Mouse (Mus musculus) kidney, postnatal 0 days (tissue): ENCODE measurements at regions not wholly inside any gene's neighbourhood (a gene's known extent, or its start where the extent isn't known, plus 50 kb on each side); places are given as distances from the start of the nearest gene placed in this dataset.

ENCODE experiments used
- ATAC-seq: fragments of 200-750 bp; cut with Nextera tagmentation; replicated peaks from 2 replicates; pipeline ENCODE4 v1.8.0; 2017; ENCODE audit warnings: low read depth, moderate number of reproducible peaks, moderate TSS enrichment, moderate library complexity; ENCODE audit not compliant: low FRiP score
- DNase-seq: peaks from one replicate; pipeline ENCODE4 v3.0.0-alpha.2; 2016; ENCODE audit warnings: low spot score
- H3K27ac ChIP-seq: fragments of 300-500 bp; sonication (generic); 2 replicates; pipeline ENCODE4 v1.5.1; 2014; ENCODE audit warnings: mild to moderate bottlenecking
- H3K27me3 ChIP-seq: fragments of 300-500 bp; sonication (generic); 2 replicates; pipeline ENCODE4 v1.6.1; 2014; ENCODE audit warnings: low read length, mixed read lengths; ENCODE audit not compliant: insufficient read depth
- H3K36me3 ChIP-seq: fragments of 300-500 bp; sonication (generic); 2 replicates; pipeline ENCODE4 v1.6.1; 2014; ENCODE audit warnings: low read length, mixed read lengths; ENCODE audit not compliant: insufficient read depth
- H3K4me1 ChIP-seq: fragments of 300-500 bp; sonication (generic); replicated peaks from 2 replicates; pipeline ENCODE4 v1.6.1; 2014; ENCODE audit warnings: antibody characterized with exemption, low read length, mixed read lengths; ENCODE audit not compliant: insufficient read depth
- H3K4me2 ChIP-seq: fragments of 300-500 bp; sonication (generic); 2 replicates; pipeline ENCODE4 v1.6.1; 2014; ENCODE audit warnings: mild to moderate bottlenecking, low read length, moderate library complexity, mixed read lengths
- H3K4me3 ChIP-seq: fragments of 300-500 bp; sonication (generic); replicated peaks from 2 replicates; pipeline ENCODE4 v1.5.1; 2014; ENCODE audit warnings: low read depth, low read length
- H3K9ac ChIP-seq: fragments of 300-500 bp; sonication (generic); 2 replicates; pipeline ENCODE4 v1.6.1; 2014; ENCODE audit warnings: low read depth, low read length
- H3K9me3 ChIP-seq: fragments of 300-500 bp; sonication (generic); replicated peaks from 2 replicates; pipeline ENCODE4 v1.6.1; 2016; ENCODE audit warnings: low read length, inconsistent platforms, mixed read lengths
- CTCF ChIP-seq: IDR thresholded peaks from 2 replicates; pipeline ENCODE4 v1.5.1; 2016; ENCODE audit warnings: antibody characterized with exemption, low read depth, mild to moderate bottlenecking, moderate library complexity
- WGBS: fragments of 180-500 bp; shearing (Covaris S2); extraction: QIAGEN DNeasy Blood & Tissue Kit; methylation state at CpG from one replicate; pipeline ENCODE4 v1.1.7; 2014; 5-methylcytosine and 5-hydroxymethylcytosine counted together

DNA sequence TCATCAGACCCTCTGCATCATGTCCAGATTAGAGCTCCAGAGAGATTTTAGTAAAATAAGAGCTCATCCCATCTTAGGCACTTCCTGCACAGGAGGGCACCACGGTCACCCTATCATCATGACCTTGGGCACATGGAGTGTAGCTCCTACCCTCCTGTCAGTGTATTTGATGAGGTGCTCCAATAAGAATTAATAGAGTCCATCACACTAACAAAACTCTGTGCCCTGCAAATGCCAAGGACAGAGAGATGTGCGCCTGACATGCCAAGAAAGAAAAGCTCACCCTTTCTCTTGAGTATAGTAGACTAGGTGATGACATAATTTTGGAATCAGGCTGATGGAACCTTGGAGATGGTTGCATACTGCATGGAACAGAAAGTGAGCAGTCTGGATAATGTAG is 371.0 kb upstream of the Fam19a5 start:
- TF ChIP-seq CTCF = no peak
- Histone ChIP-seq H3K4me1 (no peaks in the 10 kb centered on the region), H3K4me3 (no peak overlapping the region), H3K27me3 (no peaks in the 10 kb centered on the region), H3K9ac (no peak overlapping the region), H3K27ac (no peak overlapping the region), H3K4me2 (no peak overlapping the region), H3K9me3 (no peaks in the 10 kb centered on the region), H3K36me3 (no peaks in the 10 kb centered on the region)
- DNase-seq = no peak
- ATAC-seq = no peak
- WGBS = 95% methylated on average over 2 of the region's 2 CpGs

DNA sequence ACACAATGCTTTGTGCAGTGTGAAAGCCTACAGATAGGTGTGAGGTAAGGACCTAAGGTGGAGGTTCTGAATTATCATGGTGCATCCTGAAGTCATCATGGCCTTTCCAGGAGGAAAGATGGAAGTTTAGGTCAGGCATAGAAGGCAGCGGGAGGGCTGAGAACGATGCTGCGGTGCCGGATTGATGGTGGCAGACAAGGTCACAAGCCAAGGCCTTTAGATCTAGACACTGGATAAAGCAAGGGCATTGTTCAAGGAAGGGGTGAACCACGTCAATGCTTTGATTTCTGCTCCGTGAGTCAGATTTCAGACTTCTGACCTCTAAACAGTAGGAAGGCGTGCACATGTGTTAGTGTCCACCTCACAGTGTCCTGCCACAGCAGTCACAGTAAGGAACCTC is 365.5 kb upstream of the Fam19a5 start:
- DNase-seq (no peak), ATAC-seq (no peak)
- Histone ChIP-seq H3K4me1 (no peaks in the 10 kb centered on the region), H3K9ac (no peak overlapping the region), H3K4me2 (no peak overlapping the region), H3K9me3 (no peaks in the 10 kb centered on the region), H3K27ac (no peak overlapping the region), H3K36me3 (no peaks in the 10 kb centered on the region), H3K4me3 (no peak overlapping the region), H3K27me3 (no peaks in the 10 kb centered on the region)
- 72% methylated on average over 7 of the region's 7 CpGs for WGBS
- no peak for TF ChIP-seq CTCF

DNA sequence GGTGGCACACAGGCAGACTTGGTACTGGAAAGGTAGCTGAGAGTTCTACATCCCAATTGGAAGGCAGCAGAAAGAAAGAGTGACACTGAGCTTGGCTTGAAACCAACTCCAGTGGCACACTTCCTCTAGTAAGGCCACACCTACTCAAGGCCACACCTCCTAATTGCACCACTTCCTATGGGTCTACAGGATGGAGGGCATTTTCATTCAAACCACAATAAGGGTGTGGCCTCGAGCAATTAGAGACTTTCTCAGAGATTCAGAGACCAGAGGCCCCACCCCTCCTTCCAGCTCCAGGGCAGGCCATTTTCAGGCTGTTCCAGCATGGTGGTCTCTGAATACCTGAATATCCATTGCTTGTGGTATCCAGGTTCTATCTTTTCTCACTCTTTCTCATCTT is 363.3 kb upstream of the Fam19a5 start:
- H3K9ac ChIP-seq = no peak overlapping the region
- H3K9me3 ChIP-seq = no peaks in the 10 kb centered on the region
- DNase-seq (no peak), ATAC-seq (no peak)
- H3K4me2 ChIP-seq = no peak overlapping the region
- H3K27ac ChIP-seq = no peak overlapping the region
- no peaks in the 10 kb centered on the region for H3K36me3 ChIP-seq
- H3K4me3 ChIP-seq = no peak overlapping the region
- H3K4me1 ChIP-seq = no peaks in the 10 kb centered on the region
- TF ChIP-seq CTCF = no peak
- 68% methylated on average over 1 of the region's 1 CpGs for WGBS
- H3K27me3 ChIP-seq = no peaks in the 10 kb centered on the region

DNA sequence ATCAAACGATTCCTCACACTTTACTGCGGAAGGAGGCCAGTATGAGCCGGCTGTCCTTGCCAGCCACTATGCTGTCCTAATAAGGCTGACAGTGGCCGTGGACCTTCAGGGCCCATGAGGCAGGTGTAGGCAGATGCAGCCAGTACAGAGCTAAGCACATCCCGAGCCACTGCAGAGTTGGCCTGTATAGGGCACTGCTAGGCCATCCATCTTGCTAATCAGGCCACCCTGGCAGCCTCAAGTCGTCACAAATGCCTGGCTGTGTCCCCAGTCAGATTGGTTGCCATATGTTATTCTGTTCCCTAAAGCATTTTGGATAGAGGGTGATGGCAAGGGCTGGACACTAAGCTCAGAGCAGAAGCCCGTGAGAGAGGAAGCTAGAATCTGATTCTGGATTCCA is 359.9 kb upstream of the Fam19a5 start:
- H3K9ac ChIP-seq = no peak overlapping the region
- H3K36me3 ChIP-seq = no peaks in the 10 kb centered on the region
- H3K4me1 ChIP-seq = no peaks in the 10 kb centered on the region
- no peak overlapping the region for H3K27ac ChIP-seq
- WGBS = 62% methylated on average over 7 of the region's 7 CpGs
- H3K4me2 ChIP-seq = no peak overlapping the region
- no peak for DNase-seq
- H3K27me3 ChIP-seq = no peaks in the 10 kb centered on the region
- H3K9me3 ChIP-seq = no peaks in the 10 kb centered on the region
- no peak overlapping the region for H3K4me3 ChIP-seq
- no peak for ATAC-seq
- TF ChIP-seq CTCF = no peak

DNA sequence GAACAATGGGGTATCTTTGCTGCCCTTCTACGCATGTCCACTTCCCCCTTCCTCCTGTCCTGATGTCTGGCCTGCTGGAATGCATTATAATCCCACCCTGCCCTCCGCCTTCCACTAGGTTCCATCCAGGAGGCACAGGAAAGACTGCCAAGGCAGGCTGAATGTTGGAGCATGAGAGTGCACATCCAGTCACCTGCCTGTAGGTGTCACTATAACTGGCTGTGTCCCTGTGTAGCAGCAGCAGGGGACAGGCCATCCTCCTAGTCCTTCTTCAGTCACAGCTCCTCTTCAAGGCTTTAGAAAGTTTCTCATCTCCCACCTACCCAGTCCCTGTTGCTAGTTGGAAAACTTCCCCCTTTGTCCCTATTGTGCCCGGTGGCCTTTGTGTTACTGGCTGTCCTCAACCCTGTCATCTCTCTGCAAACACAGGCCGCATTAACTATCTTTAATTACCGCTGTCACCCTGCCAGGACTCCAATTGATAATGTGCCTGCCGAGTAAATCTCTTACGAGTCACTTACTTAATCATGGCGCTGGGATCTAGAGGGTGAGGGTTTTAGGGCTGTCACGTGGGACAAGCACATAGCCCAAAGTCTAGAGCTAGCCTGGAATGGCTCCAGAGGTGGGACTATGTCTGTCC is 355.2 kb upstream of the Fam19a5 start:
- Histone ChIP-seq H3K4me1 (no peaks in the 10 kb centered on the region), H3K36me3 (no peaks in the 10 kb centered on the region), H3K9ac (no peak overlapping the region), H3K4me3 (no peak overlapping the region), H3K4me2 (no peak overlapping the region), H3K27me3 (no peaks in the 10 kb centered on the region), H3K9me3 (no peaks in the 10 kb centered on the region), H3K27ac (no peak overlapping the region)
- no peak for ATAC-seq
- no peak for DNase-seq
- 83% methylated on average over 9 of the region's 9 CpGs for WGBS
- peak; percentile 39; the same call in 1 of the 2 replicates for TF ChIP-seq CTCF

DNA sequence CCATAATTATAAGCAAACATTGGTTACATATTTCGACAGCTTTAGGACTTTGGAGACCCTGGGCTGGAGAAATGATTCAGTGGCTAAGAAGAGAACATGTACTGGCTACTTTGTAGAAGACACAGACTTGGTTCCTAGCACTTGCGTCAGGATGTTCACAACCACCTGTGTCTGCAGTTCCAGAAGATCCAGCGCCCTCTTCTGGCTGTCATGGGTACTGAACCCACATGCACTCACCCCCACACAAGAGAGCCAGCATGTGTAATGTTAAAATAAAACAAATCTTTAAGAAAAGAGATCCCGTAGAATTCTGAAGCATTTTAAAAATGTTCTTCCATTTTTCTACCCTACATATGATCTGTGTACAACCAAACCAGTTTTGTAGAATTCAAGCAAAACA is 352.2 kb upstream of the Fam19a5 start:
- ATAC-seq (no peak), DNase-seq (no peak)
- Histone ChIP-seq H3K4me1 (no peaks in the 10 kb centered on the region), H3K9me3 (no peaks in the 10 kb centered on the region), H3K9ac (no peak overlapping the region), H3K4me2 (no peak overlapping the region), H3K27ac (no peak overlapping the region), H3K36me3 (no peaks in the 10 kb centered on the region), H3K4me3 (no peak overlapping the region), H3K27me3 (no peaks in the 10 kb centered on the region)
- no peak; the same call in 1 of the 2 replicates for TF ChIP-seq CTCF
- 78% methylated on average over 4 of the region's 4 CpGs for WGBS

DNA sequence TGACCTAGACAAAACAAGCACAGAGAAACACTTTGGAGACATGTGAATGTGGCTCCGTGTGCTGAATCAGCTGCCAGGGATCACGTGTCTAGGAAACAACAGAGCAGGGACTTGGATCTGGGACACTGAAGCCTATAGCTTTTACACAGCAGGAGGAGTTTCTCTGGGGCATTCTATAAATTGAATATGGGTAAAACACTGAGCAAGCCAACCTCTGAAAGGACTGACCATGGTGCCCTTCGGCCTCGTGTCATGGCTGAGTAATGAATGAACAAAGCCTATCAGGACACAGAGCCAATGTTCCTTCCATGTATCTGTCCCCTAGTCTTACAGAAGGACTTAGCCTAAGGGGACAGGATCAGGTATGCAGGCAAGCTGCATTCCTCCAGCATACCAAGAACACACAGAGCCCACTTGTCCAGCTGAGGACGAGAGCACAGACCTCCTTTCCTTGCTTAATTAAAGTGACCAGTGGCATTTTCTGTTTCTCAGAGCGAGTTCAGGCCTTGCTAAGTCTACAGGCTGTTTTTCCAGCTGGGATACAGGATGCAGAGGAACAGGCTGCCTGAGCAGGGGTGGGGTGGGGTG is 347.7 kb upstream of the Fam19a5 start:
- no peak overlapping the region for H3K4me2 ChIP-seq
- no peak for TF ChIP-seq CTCF
- no peaks in the 10 kb centered on the region for H3K36me3 ChIP-seq
- H3K9me3 ChIP-seq = no peaks in the 10 kb centered on the region
- ATAC-seq = no peak
- 45% methylated on average over 6 of the region's 6 CpGs for WGBS
- no peak overlapping the region for H3K9ac ChIP-seq
- no peak for DNase-seq
- H3K27ac ChIP-seq = no peak overlapping the region
- no peaks in the 10 kb centered on the region for H3K4me1 ChIP-seq
- H3K27me3 ChIP-seq = no peaks in the 10 kb centered on the region
- H3K4me3 ChIP-seq = no peak overlapping the region
